Mouse (Mus musculus) E14TG2a.4 (cell line): ENCODE results near the gene Gale.
A peak's percentile ranks its signal among the peaks of the same experiment; 100 is the strongest.

Source experiments
- H3K27me3 ChIP-seq: 2 replicates; pipeline ENCODE4 v1.6.1; 2014; ENCODE audit warnings: low read length, control low read depth; ENCODE audit not compliant: insufficient read depth
- H3K36me3 ChIP-seq: 2 replicates; pipeline ENCODE4 v1.6.1; 2014; ENCODE audit warnings: low read length, control low read depth; ENCODE audit not compliant: insufficient read depth
- H3K4me1 ChIP-seq: replicated peaks from 2 replicates; pipeline ENCODE4 v1.6.1; 2014; ENCODE audit warnings: low read depth, low read length, control low read depth
- H3K4me3 ChIP-seq: replicated peaks from 2 replicates; pipeline ENCODE4 v1.5.1; 2014; ENCODE audit warnings: mild to moderate bottlenecking, low read length
- H3K9me3 ChIP-seq: 2 replicates; pipeline ENCODE4 v1.6.1; 2014; ENCODE audit warnings: low read length, control low read depth
- CTCF ChIP-seq: conservative IDR thresholded peaks from 2 replicates; pipeline ENCODE4 v1.5.1; 2014; ENCODE audit warnings: low read length
- NANOG ChIP-seq: IDR thresholded peaks from 2 replicates; pipeline ENCODE4 v1.6.1; 2014; ENCODE audit warnings: borderline replicate concordance, low read length, mixed read lengths
- POU5F1 ChIP-seq: IDR thresholded peaks from 2 replicates; pipeline ENCODE4 v1.6.1; 2014; ENCODE audit warnings: low read length, borderline replicate concordance

Gale gene

DNA sequence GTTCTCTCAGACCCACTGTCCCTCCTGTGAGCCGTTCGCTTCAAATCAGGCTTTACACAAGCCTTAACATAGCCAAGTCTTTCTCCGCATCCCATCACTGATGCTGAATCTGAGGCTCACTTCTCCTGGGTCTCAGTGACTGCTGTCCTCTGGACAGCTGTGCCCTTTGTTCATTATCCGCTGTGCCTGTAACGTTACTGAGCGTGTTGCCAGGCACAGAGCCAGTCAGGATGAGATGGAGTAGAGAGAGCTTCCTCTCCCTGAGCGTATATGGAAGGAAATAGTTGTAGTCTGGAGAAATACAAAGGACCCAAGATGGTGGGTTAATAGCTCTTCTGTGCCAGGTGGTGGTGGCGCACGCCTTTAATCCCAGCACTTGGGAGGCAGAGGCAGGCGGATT lies 14.1 kb upstream of the Gale start:
- Histone ChIP-seq H3K36me3 (no peaks in the 10 kb centered on the region), H3K9me3 (no peaks in the 10 kb centered on the region), H3K4me1 (peaks cover 63% of the 10 kb centered on the region), H3K27me3 (no peaks in the 10 kb centered on the region), H3K4me3 (no peak overlapping the region)
- TF ChIP-seq NANOG (no peak), POU5F1 (no peak), CTCF (no peak)

DNA sequence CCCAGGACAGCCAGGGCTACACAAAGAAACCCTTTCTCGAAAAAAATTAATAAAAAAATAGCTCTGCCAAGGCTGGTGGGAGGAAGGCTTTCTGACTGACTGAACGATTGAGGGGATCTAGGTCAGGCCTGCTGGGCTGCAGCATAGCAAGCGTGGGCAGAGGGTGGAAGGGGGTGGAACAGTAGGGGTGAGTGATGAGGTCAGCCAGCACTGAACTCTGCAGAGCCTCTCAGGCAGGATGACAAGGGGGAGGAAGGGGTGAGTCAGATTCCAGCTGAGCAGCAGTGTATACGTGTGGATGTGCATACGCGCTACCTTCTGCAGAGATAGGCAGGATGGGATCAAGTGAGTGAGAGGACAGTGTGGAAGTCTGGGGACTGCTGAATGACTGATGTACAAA lies 13.6 kb upstream of the Gale start:
- H3K9me3 ChIP-seq = no peaks in the 10 kb centered on the region
- peaks cover 63% of the 10 kb centered on the region for H3K4me1 ChIP-seq
- no peak overlapping the region for H3K4me3 ChIP-seq
- H3K36me3 ChIP-seq = 0 out of 2 replicates have a peak, but pooled peaks cover 1% of the 10 kb centered on the region
- TF ChIP-seq CTCF = no peak
- no peak for TF ChIP-seq POU5F1
- TF ChIP-seq NANOG = no peak
- H3K27me3 ChIP-seq = no peaks in the 10 kb centered on the region

DNA sequence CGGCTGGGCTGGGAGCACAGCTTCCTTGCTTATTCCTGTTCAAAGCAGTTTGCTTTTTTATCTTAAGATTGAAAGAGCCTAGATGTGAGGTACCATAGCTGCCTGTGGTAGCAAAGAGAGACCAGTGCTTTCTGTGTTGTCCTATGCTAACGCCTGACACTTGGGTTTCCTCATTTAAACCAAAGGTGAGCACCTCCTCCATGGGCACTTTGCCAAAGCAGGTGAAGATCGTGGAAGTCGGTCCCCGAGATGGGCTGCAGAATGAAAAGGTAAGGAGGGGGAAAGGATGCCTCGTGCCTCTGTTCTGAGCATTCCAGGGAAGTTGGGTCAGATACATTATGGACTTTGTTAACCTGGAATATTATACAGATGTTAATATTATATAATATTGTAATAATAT lies 13.2 kb upstream of the Gale start:
- no peaks in the 10 kb centered on the region for H3K9me3 ChIP-seq

DNA sequence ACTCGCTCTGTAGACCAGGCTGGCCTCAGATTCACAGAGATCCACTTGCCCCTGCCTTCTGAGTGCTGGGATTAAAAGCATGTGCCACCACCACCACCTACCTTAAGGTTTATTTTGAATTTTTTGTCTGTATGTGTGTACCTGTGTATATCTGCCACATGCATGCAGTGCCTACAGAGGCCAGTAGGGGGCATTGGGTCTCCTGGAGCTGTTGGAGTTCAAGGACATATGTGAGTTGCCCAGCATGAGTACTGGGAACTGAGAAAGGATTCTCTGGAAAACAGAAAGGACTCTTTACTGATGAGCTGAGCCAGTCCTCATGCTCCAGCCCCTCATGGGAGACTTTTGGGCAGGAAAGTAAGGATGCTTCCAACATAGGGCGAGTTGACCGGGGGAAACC lies 12.0 kb upstream of the Gale start:
- H3K4me1 ChIP-seq = peaks cover 61% of the 10 kb centered on the region
- H3K36me3 ChIP-seq = peaks cover 10% of the 10 kb centered on the region
- no peaks in the 10 kb centered on the region for H3K27me3 ChIP-seq
- no peaks in the 10 kb centered on the region for H3K9me3 ChIP-seq
- no peak overlapping the region for H3K4me3 ChIP-seq
- TF ChIP-seq CTCF (peak; percentile 93), NANOG (peak; percentile 54; the same call in 1 of the 2 replicates), POU5F1 (no peak)

More for the DNA sequence above, 13.2 kb upstream of the Gale start:
- Histone ChIP-seq H3K4me1 (peaks cover 60% of the 10 kb centered on the region), H3K4me3 (no peak overlapping the region), H3K27me3 (no peaks in the 10 kb centered on the region), H3K36me3 (0 out of 2 replicates have a peak, but pooled peaks cover 3% of the 10 kb centered on the region)
- TF ChIP-seq NANOG = no peak
- TF ChIP-seq POU5F1 = no peak
- no peak for TF ChIP-seq CTCF

DNA sequence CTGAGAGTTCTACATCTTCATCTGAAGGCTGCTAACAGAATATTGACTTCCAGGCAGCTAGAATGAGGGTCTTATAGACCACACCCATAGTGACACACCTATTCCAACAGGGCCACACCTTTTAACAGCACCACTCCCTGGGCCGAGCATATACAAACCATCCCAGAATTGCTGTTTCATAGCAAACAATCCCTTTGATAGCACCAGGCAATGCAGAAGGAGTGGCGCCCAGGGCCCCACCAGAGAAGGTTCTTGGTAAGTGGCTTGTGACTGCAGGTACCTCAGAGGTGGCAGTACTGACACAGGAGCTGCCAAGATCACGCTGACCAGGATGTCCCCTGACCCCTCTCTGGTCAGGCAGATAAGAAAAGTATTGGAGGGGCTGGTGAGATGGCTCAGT lies 10.3 kb upstream of the Gale start:
- H3K4me3 ChIP-seq = no peak overlapping the region
- H3K4me1 ChIP-seq = peaks cover 60% of the 10 kb centered on the region
- no peaks in the 10 kb centered on the region for H3K9me3 ChIP-seq
- H3K36me3 ChIP-seq = peaks cover 16% of the 10 kb centered on the region
- H3K27me3 ChIP-seq = no peaks in the 10 kb centered on the region
- TF ChIP-seq NANOG (no peak), CTCF (no peak), POU5F1 (no peak)

DNA sequence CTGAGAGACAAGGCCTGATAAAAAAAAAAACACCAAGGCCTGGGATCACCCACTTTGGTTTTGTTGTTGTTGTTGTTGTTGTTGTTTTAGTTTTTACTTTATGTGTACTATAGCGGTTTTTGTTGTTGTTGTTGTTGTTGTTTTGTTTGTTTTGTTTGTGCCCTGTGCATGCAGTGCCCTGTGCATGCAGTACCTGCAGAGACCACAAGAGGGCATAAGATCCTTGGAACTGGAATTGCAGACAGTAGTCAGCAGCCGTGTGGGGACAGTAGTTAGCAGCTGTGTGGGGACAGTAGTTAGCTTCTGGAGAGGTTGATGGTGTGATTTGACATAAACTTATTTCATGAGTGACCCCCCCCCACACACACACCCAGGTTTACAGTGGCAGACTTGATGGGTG lies 9.3 kb upstream of the Gale start:
- peak; percentile 82 for TF ChIP-seq CTCF
- TF ChIP-seq NANOG = no peak
- Histone ChIP-seq H3K4me1 (peaks cover 64% of the 10 kb centered on the region), H3K9me3 (no peaks in the 10 kb centered on the region), H3K27me3 (no peaks in the 10 kb centered on the region), H3K36me3 (peaks cover 16% of the 10 kb centered on the region), H3K4me3 (no peak overlapping the region)

DNA sequence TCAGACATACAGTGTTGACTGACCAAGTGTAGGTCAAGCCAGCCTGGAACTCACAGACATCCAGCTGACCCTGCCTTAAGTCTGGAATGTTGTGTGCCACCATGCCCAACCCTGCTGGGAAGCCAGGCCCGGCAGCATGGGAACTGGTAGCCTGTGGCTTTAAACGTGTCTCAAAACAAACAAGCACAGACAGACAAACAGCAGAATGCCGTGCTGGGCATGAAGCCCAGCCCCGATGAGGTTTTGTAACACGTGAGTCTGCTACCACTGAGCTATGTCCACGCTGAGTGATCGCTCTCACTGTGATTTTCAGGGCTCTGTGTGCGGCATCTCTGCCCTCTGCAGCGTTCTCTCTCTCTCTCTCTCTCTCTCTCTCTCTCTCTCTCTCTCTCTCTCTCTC lies 7.6 kb upstream of the Gale start:
- Histone ChIP-seq H3K4me3 (no peak overlapping the region), H3K27me3 (no peaks in the 10 kb centered on the region), H3K4me1 (peaks cover 57% of the 10 kb centered on the region), H3K36me3 (peaks cover 16% of the 10 kb centered on the region), H3K9me3 (no peaks in the 10 kb centered on the region)
- TF ChIP-seq CTCF (no peak), NANOG (no peak), POU5F1 (no peak)

DNA sequence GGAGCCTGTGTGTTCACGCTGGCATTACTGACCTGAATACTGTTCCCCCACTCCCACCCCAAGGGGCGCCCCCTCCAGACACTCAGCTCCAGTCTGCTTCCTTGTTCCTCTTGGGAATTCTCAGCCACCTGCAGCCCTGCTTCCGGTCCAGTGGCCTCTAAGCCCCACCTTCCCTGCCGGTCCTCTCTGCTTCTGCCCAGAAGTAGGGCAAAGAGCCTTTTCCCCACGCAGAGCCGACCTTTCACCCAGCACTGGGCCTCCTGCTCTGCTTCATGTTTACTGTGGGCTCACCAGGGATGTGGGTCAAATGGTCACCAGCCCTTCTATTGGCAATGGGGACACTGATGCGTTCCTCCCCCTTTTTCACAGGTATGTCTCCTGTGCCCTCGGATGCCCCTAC lies 5.2 kb upstream of the Gale start:
- no peaks in the 10 kb centered on the region for H3K27me3 ChIP-seq
- no peaks in the 10 kb centered on the region for H3K9me3 ChIP-seq
- no peak for TF ChIP-seq CTCF
- no peak for TF ChIP-seq POU5F1
- no peak for TF ChIP-seq NANOG
- peaks cover 55% of the 10 kb centered on the region for H3K4me1 ChIP-seq
- H3K36me3 ChIP-seq = peaks cover 24% of the 10 kb centered on the region
- H3K4me3 ChIP-seq = 0 out of 2 replicates have a peak overlapping the region, but pooled peaks have one; percentile 17

DNA sequence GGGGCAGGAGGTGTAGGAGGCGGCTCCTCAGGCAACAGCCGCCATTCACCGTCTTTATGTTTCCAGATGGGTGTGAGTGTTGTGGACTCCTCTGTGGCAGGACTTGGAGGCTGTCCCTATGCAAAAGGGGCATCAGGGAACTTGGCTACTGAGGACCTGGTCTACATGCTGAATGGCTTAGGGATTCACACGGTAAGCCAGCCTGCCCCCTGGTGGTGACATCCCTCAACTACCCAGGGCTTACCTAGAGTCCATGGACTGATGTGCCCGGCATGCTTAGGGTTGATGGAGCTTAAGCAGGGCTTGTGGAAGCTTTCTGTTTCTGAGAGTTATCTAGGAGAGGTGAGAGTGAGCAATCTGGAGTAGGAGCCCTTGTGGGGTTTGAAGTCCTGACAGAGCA lies 2.8 kb upstream of the Gale start:
- no peak overlapping the region for H3K4me3 ChIP-seq
- no peaks in the 10 kb centered on the region for H3K9me3 ChIP-seq
- H3K27me3 ChIP-seq = peaks cover 9% of the 10 kb centered on the region
- peaks cover 20% of the 10 kb centered on the region for H3K36me3 ChIP-seq
- H3K4me1 ChIP-seq = peaks cover 56% of the 10 kb centered on the region
- TF ChIP-seq CTCF = peak; percentile 85
- TF ChIP-seq NANOG = no peak
